Mouse (Mus musculus) liver, embryonic 15.5 days (tissue): ENCODE results near the gene Gm10477. TPM values are rescaled to one million over a fixed set of nuclear protein-coding genes. Genes with fewer than 3 reads are reported as not detected.

Source experiments
- polyA plus RNA-seq: library from polyadenylated mRNA; unstranded; fragments of >200 nt; fragmentation: Nextera tagmentation; extraction: Ambion mirVana; gene quantifications from 2 replicates; pipeline ENCODE4 v1.2.1, GENCODE M21; 2015

Gene Gm10477
- polyA plus RNA-seq, 1 experiment from 2014 or later = not detected

Other genes with a start within 250 kb of the Gm10477 start
- gene Zfp449, start 178.3 kb upstream of the Gm10477 start, polyA plus RNA-seq = 0.78 and 0.92 TPM in 2 replicates
- 0.33 and 0.50 TPM in 2 replicates for gene Smim10l2a, start 150.2 kb upstream of the Gm10477 start, polyA plus RNA-seq
- gene Gm2174, start 76.8 kb upstream of the Gm10477 start, polyA plus RNA-seq = 1.4 and 1.7 TPM in 2 replicates
- 39.8 and 43.7 TPM in 2 replicates for gene Ints6l, start 69.9 kb upstream of the Gm10477 start, polyA plus RNA-seq
- gene Gm648, start 24.9 kb downstream of the Gm10477 start, polyA plus RNA-seq = not detected in 2 replicates
- gene Mmgt1, start 73.3 kb downstream of the Gm10477 start, polyA plus RNA-seq = 7.9 and 8.1 TPM in 2 replicates
- gene Slc9a6, start 85.0 kb downstream of the Gm10477 start, polyA plus RNA-seq = 2.7 and 3.6 TPM in 2 replicates
- 17.6 and 22.2 TPM in 2 replicates for gene Fhl1, start 207.0 kb downstream of the Gm10477 start, polyA plus RNA-seq